Mouse (Mus musculus): ENCODE measurements around the gene Mrpl12. TPM values are rescaled to one million over a fixed set of nuclear protein-coding genes. Genes with fewer than 3 reads are reported as not detected.

Mrpl12 gene
- polyA plus RNA-seq, 1 experiment, result 304 TPM

GRCm38 (mm10) chr11:120492024-120492877, 7.8 kb downstream of the Mrpl12 start:
- H3K27ac ChIP-seq (replicated peaks; ENCODE audit: low read depth, low read length), result 0 out of 2 replicates have a peak overlapping the region, but pooled peaks have one; percentile 3

DNA sequence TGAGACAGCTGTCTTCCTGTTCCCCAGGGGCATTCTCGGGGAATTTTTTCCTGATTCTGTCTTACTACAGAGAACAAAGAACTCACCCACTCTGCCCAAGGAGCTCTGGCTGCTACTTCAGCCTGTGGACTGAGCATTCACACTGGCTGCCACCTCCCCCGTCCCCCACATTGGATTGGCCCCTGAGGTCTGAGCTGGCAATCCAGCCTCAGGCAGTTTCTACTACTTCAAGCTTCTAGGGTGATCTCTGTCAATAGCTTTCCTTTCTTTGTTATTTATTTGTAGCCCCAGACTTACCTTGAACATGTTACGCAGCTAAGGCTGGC, 8.4 kb downstream of the Mrpl12 start:
- peak overlapping the region; percentile 19; the same call in 1 of the 2 replicates for H3K27ac ChIP-seq (replicated peaks; ENCODE audit: low read depth, low read length)
- peaks cover 8% of the 10 kb centered on the region for H3K4me1 ChIP-seq (ENCODE audit: control insufficient read depth, insufficient read depth, insufficient read length, low read length)
- peak overlapping the region; percentile 86 for H3K4me3 ChIP-seq (ENCODE audit: insufficient read depth, low read depth, low read length)

More at GRCm38 (mm10) chr11:120492024-120492877, 7.8 kb downstream of the Mrpl12 start:
- peak overlapping the region; percentile 86 for H3K4me3 ChIP-seq (ENCODE audit: insufficient read depth, low read depth, low read length)
- H3K4me1 ChIP-seq (ENCODE audit: control insufficient read depth, insufficient read depth, insufficient read length, low read length), result peaks cover 8% of the 10 kb centered on the region

DNA sequence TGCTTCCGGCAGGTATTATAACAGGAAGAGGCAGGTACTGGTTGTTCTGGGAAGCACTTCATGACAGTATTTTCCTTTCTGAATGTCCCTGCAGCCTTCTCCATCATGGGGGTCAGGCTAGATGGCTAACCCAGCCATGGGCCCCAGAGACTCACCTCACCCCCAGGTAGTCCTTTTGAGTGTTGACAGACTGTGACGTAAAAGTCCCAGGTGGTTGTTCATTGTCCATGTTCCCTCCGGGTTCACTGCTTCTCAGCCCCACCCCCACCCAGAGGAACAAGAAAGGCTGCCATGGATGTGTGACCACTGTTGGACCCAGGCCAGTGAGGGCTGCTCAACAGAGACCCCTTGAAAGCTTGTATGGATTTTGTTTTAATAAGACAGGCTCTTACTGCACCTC, 8.9 kb downstream of the Mrpl12 start:
- Histone ChIP-seq H3K4me3 (ENCODE audit: insufficient read depth, low read depth, low read length) (0 out of 2 replicates have a peak overlapping the region, but pooled peaks have one; percentile 3), H3K4me1 (ENCODE audit: control insufficient read depth, insufficient read depth, insufficient read length, low read length) (peaks cover 8% of the 10 kb centered on the region), H3K27ac (replicated peaks; ENCODE audit: low read depth, low read length) (no peak overlapping the region)

DNA sequence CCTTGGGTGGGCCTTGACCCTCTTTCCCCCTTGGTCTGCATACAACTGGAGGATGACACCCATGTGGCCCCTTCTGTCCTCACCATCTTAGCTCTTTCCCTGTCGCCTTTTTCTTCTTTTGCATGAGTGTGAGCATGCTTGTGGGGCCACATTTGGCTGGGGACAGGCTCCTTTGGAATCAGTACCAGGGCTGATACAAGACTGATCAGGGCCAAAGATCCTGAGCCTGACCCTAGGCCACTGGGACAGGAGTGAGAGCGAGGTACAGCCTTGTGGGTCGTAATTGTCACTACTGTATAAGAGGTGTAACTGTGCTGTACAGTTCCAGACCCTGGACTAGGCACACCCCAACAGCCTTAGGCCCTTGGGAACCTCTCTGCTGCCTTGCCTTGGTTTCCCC, 9.5 kb downstream of the Mrpl12 start:
- no peak overlapping the region for H3K27ac ChIP-seq (replicated peaks; ENCODE audit: low read depth, low read length)
- 0 out of 2 replicates have a peak overlapping the region, but pooled peaks have one; percentile 3 for H3K4me3 ChIP-seq (ENCODE audit: insufficient read depth, low read depth, low read length)

DNA sequence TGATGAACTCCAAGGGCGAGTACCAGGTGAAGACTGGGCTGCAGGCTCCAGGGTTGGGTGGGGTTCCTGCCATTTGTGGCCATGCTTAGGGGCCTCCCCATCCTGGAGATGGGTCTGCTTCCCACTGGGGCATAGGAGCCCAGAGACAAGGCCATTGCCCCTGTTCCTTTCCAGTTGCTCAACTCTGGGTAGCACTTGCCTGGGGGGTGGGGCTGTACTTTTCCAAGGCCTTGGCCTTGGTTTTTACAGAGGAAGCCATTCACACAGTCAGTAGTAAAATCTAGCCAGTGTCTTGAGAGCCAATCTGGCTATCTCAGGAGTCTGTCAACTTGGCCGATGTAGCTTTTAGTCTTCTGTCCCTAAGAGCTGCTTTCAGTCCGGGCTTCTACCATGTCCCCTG, 13.0 kb downstream of the Mrpl12 start:
- no peaks in the 10 kb centered on the region; the same call in 1 of the 2 replicates for H3K4me1 ChIP-seq (ENCODE audit: control insufficient read depth, insufficient read depth, insufficient read length, low read length)
- no peak overlapping the region for H3K27ac ChIP-seq (replicated peaks; ENCODE audit: low read depth, low read length)
- no peak overlapping the region for H3K4me3 ChIP-seq (ENCODE audit: insufficient read depth, low read depth, low read length)

More for the DNA sequence above, 9.5 kb downstream of the Mrpl12 start:
- peaks cover 8% of the 10 kb centered on the region for H3K4me1 ChIP-seq (ENCODE audit: control insufficient read depth, insufficient read depth, insufficient read length, low read length)

DNA sequence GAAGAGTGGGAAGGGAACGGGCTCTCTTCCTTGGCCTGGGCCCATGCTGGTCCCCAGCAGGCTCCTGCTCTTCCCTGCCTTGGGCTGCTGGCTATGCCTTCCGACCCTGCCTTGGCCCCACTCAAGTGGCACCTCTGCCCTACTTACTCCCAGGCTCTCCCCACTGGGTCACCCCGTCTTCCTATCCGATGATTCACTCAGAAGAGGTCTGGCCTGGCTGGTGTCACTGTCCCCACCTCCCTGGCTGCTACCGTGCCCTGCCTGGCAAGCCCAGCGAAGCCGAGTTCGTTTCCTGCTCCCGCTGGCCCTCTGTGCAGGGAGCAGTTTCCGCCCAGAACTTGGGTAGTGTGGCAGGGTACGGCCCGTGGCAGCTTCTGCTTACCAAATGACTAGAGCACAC, 13.8 kb downstream of the Mrpl12 start:
- H3K4me1 ChIP-seq (ENCODE audit: control insufficient read depth, insufficient read depth, insufficient read length, low read length), result no peaks in the 10 kb centered on the region; the same call in 1 of the 2 replicates
- H3K27ac ChIP-seq (replicated peaks; ENCODE audit: low read depth, low read length), result no peak overlapping the region
- no peak overlapping the region for H3K4me3 ChIP-seq (ENCODE audit: insufficient read depth, low read depth, low read length)

GRCm38 (mm10) chr11:120498891-120499290, 14.5 kb downstream of the Mrpl12 start:
- Histone ChIP-seq H3K4me1 (ENCODE audit: control insufficient read depth, insufficient read depth, insufficient read length, low read length) (no peaks in the 10 kb centered on the region; the same call in 1 of the 2 replicates), H3K4me3 (ENCODE audit: insufficient read depth, low read depth, low read length) (no peak overlapping the region), H3K27ac (replicated peaks; ENCODE audit: low read depth, low read length) (no peak overlapping the region)

DNA sequence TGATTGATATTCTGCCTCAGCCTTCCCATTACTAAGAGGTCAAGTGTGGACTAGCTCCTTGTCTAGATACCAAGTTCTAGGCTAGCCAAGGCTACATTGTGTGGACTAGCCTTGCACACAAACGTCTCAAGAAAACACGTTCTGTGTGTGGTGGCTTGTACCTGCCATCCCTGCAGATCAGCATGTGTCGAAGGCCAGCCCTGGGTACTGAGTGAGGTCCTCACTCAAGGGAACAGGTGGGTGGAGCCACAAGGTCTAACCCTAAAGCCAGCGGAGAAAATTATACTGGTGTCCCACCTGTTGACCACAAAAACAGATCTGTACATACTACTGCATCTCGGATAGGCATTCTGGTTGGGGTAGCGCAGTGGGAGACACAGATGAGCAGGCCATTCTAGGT, 15.5 kb downstream of the Mrpl12 start:
- Histone ChIP-seq H3K4me1 (ENCODE audit: control insufficient read depth, insufficient read depth, insufficient read length, low read length) (no peaks in the 10 kb centered on the region; the same call in 1 of the 2 replicates), H3K27ac (replicated peaks; ENCODE audit: low read depth, low read length) (no peak overlapping the region), H3K4me3 (ENCODE audit: insufficient read depth, low read depth, low read length) (no peak overlapping the region)

GRCm38 (mm10) chr11:120500357-120500756, 15.9 kb downstream of the Mrpl12 start:
- Histone ChIP-seq H3K27ac (replicated peaks; ENCODE audit: low read depth, low read length) (no peak overlapping the region), H3K4me1 (ENCODE audit: control insufficient read depth, insufficient read depth, insufficient read length, low read length) (no peaks in the 10 kb centered on the region; the same call in 1 of the 2 replicates), H3K4me3 (ENCODE audit: insufficient read depth, low read depth, low read length) (no peak overlapping the region)

DNA sequence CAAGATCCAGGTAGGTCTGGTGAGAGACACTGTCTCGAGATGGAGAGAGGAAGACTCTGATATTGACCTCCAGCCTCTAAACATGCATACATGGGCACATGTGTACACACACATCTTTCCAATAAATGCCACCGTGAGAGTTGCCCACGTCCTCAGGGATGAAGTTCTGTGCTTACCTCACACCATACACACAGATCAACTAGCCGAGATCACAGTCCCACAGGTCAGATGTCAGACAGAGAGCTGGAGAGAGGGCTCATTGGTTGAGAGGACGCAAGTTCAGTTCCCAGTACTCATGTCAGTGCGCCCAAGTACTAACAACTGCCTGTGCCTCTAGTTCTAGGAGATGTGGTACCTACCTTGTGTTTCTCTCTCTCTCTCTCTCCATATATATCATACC, 16.6 kb downstream of the Mrpl12 start:
- Histone ChIP-seq H3K4me3 (ENCODE audit: insufficient read depth, low read depth, low read length) (no peak overlapping the region), H3K27ac (replicated peaks; ENCODE audit: low read depth, low read length) (no peak overlapping the region), H3K4me1 (ENCODE audit: control insufficient read depth, insufficient read depth, insufficient read length, low read length) (no peaks in the 10 kb centered on the region; the same call in 1 of the 2 replicates)

DNA sequence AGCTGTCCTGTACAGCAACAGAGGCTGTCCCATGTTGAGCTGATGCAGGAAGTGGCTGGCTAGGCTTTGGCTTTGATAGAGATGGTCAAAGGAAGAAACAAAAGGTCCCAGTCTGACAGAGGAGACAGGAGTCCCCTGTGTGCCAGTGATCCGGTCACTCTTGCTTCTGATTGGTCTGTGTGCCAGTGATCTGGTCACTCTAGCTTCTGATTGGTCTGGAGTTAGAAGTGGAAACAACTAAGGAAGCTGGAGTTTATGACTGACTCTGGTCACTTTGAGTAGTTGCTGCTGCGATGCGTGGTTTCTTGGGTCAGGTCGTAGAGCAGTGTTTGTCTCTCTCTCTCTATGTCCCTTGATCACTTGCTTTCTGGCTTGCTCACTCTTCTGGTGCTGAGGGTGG, 17.3 kb downstream of the Mrpl12 start:
- H3K27ac ChIP-seq (replicated peaks; ENCODE audit: low read depth, low read length), result no peak overlapping the region
- no peaks in the 10 kb centered on the region; the same call in 1 of the 2 replicates for H3K4me1 ChIP-seq (ENCODE audit: control insufficient read depth, insufficient read depth, insufficient read length, low read length)
- H3K4me3 ChIP-seq (ENCODE audit: insufficient read depth, low read depth, low read length), result no peak overlapping the region

DNA sequence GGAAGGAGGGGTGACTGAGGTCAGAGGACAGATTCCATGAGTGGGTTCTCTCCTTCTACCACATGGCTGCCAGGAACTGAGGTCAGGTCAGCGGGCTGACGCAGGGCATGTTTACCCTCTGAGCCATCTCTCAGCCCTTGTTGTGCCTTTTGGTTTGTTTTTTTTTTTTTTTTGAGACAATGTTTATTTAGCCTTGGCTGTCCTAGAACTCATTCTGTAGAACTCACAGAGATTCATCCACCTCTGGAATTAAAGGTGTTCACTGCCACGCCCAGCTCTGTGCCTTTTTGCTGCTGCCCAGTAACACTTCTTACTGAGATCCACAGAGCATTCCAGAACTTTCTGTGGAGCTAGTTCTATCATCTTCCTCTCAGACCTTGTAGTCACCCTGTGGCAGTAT, 21.2 kb downstream of the Mrpl12 start:
- Histone ChIP-seq H3K4me1 (ENCODE audit: control insufficient read depth, insufficient read depth, insufficient read length, low read length) (peaks cover 2% of the 10 kb centered on the region; the same call in 1 of the 2 replicates), H3K27ac (replicated peaks; ENCODE audit: low read depth, low read length) (no peak overlapping the region), H3K4me3 (ENCODE audit: insufficient read depth, low read depth, low read length) (no peak overlapping the region)

- peaks cover 2% of the 10 kb centered on the region; the same call in 1 of the 2 replicates for H3K4me1 ChIP-seq (ENCODE audit: control insufficient read depth, insufficient read depth, insufficient read length, low read length)
- H3K27ac ChIP-seq (replicated peaks; ENCODE audit: low read depth, low read length), result no peak overlapping the region
- no peak overlapping the region for H3K4me3 ChIP-seq (ENCODE audit: insufficient read depth, low read depth, low read length)
Measured at GRCm38 (mm10) chr11:120506899-120507298, 22.5 kb downstream of the Mrpl12 start.

DNA sequence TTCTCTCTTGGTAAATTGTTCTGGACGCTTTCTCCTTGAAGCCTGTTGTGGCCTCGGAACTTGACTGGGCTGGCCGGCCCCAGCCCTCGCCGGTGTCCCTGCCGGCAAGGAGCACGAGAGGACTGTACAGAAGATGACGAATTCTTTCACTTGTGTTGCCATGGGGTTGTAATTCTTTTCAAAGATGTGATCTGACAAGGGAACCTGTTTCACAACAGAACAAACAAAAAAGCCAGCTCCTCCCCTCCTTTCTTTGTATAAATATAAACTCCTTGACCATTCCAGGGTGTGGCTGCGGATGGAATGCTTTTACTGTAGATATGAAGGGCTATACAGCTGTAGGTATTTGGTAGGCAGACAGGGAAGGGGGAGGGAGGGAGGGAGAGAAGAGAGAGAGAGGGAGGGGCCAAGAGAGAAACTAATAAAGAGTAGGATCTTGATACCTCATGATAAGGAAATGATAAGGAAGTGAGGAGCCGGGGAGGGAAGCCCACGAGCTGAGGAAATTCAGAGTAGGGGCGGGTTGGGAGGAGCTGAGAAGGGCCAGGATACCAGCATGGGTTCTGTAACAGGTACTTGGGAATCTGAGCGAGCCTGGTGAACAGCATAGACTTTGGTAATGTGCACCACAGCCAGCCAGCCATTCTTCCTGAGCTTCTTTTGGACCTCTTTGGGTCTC, 23.3 kb downstream of the Mrpl12 start:
- peaks cover 2% of the 10 kb centered on the region; the same call in 1 of the 2 replicates for H3K4me1 ChIP-seq (ENCODE audit: control insufficient read depth, insufficient read depth, insufficient read length, low read length)
- no peak overlapping the region for H3K4me3 ChIP-seq (ENCODE audit: insufficient read depth, low read depth, low read length)
- H3K27ac ChIP-seq (replicated peaks; ENCODE audit: low read depth, low read length), result no peak overlapping the region

DNA sequence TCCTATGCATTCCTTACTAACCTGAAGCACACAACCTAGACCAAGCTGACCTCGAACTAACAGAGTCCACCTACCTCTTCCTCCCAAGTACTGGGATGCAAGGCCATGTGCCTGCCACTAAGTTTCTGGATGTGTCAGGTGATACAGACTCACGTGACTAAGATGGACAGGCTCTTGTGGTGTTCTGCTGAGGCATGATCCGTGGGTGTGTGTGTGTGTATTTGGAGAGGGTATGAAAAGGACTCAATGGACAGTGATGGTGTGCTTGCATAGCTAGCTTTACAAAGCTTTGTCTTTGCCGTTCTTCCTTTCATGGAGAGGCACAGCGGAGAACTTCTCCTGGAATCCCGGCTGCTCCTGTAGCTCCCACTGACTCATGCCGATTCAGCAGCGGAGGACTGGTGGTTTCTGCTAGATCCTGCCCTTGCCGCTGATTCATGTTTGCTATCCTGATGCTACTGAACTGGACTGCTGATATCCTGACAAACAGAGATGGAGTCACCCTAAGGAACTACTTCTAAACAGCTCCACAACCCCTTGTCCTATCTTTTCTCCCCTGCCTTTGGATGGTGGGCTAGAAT, 24.0 kb downstream of the Mrpl12 start:
- H3K4me3 ChIP-seq (ENCODE audit: insufficient read depth, low read depth, low read length), result no peak overlapping the region
- peaks cover 2% of the 10 kb centered on the region; the same call in 1 of the 2 replicates for H3K4me1 ChIP-seq (ENCODE audit: control insufficient read depth, insufficient read depth, insufficient read length, low read length)
- no peak overlapping the region for H3K27ac ChIP-seq (replicated peaks; ENCODE audit: low read depth, low read length)

All from brown adipose tissue, adult 24 weeks (tissue).